Mouse (Mus musculus): ENCODE measurements around the gene Tigd3.

Gene Tigd3

DNA sequence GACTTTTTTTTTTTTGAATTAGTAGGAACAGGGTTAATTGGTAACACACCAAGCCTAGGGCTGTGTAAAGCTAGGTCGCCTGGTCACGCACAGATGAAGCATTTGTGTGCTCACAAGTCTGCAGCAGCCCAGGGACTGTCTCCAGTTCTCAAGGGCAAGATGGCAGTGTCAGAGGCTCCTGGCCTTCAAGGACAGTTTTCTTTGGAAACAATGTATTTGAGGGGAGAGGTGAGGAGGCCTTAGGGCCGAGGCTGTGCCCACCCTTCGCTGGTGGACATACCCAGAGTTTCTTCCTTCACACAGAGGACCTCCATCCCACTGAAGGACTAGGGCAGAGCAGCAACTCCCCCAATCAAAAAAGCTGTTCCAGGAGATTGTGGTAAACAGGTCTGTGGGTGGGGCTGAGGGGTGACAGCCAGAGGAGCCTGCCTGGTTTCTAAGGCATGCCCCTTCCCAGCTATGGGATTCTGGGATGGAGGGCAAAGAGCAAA, 46.6 kb downstream of the Tigd3 start:
- in situ Hi-C loops (cut with MboI), result loop anchor here (5.0 kb wide), 1 partner anchor 55 kb away; no protein-coding TSS in a partner anchor

GRCm38 (mm10) chr19:5846557-5847305, 47.2 kb downstream of the Tigd3 start:
- in situ Hi-C loops (cut with MboI), result loop anchor here (5.0 kb wide), 1 partner anchor 54 kb away; no protein-coding TSS in a partner anchor

- in situ Hi-C loops (cut with MboI), result loop anchor here (5.0 kb wide), 1 partner anchor 54 kb away; no protein-coding TSS in a partner anchor
These were observed 47.8 kb downstream of the Tigd3 start for GRCm38 (mm10) chr19:5846154-5846553.

DNA sequence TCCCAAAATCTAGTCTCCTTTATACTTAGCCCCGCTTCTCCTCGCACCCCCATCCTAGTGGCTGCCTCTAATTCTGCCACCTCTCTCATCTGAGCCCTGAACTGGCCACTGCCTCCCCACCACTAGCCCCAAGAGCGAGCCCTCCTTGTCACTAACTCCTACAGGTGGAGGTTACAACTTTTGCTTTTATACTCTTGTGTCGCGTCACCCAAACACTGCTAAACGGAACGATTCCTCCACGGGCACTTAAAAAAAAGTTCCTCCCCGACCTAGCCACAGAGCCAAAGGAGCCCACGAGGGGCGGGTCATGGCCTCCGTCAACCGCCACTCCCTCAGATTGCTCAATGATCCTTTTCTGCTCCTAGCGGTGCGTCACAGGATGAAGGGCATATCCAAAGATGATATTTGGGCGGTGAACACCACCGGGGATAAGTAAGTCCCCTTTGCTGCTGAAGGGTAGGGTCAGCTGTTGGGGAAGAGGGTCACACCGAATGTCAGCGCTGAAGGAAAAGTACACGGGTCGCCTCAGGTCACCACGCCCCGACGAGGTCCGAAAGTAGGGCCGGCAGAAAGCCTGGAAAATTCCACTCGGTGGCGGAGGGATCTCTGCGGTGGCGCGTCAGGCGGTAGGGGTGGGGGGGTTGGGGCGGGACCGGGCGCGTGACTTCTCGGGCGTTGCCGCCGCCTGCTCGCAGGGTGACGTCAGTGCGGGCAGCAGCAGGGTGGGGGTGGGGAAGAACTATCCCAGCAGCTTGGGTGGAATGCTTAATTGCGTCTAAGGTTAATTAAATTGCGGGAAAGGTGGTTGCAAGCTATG, 48.4 kb downstream of the Tigd3 start:
- in situ Hi-C loops (cut with MboI), result loop anchor here (5.0 kb wide), 1 partner anchor 53 kb away; no protein-coding TSS in a partner anchor

DNA sequence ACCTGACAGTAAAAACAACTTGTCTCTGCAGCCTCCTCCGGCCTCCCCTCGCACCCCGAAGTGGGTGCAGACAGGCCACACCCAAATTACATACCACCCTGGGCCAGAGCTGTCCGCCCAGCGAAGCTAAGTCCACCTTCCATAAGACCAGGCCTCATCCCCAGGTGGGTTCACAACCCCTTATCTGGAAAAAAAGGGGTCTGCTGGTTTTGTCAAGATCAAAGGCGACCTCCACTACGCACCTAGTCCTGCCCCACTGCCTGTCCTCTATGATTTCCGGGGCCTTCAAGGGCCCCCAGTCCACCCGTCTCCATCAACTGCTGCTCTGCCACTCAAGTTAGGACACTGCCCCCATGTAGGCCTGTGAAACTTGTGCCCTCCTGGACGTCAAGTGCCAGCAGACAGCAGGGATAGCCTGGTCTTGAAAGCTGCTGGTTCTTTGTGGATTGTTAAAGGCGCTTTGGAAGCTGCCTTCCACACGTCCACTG, 49.1 kb downstream of the Tigd3 start:
- in situ Hi-C loops (cut with MboI), result loop anchor here (5.0 kb wide), 1 partner anchor 53 kb away; no protein-coding TSS in a partner anchor

DNA sequence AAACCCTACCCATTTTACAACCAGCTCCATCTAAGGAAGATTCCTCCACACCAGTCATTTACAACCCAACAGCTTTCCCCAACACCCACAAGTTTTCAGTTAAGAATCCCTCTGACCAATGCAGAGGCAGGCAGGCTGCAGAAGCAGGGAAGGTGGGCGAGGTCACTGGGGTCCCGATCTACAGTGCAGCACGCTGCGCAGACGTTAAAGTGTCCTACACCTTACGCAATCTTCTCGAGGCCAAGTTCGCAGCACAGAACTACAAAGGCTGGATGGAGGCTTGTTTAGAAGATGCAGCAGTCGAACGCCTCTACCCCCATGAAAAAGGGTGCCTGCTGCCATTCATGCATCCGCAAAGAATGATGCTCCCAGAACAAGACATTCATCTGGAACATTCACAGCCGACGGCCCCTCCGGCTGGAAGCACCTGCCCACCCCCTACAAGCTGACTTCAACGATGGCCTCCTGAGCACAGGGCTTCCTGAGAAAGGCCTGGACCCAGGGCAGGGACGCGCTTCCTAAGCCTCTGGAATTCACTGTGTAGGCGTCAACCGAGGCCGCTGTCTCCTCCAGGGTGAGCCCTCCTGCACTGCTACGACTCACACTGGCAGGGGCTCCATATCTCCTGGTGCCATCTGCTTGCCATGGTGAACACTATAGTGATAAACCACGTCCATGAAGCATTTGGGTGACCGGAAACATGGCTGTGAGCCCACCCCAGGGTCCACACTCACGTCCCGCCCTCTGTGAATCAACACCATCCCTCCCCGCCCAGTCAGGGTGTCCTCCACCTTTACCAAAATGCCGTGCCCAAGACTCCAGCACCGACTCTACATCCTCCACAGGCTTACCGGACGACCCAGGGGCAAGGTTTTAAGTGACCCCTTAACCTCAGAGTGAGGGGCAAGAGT, 49.9 kb downstream of the Tigd3 start:
- in situ Hi-C loops (cut with MboI), result no loop called here

GRCm38 (mm10) chr19:5842785-5843730, 50.9 kb downstream of the Tigd3 start:
- in situ Hi-C loops (cut with MboI), result no loop called here

- in situ Hi-C loops (cut with MboI), result no loop called here
These were observed 51.8 kb downstream of the Tigd3 start for GRCm38 (mm10) chr19:5841999-5842784.

GRCm38 (mm10) chr19:5841389-5841946, 52.5 kb downstream of the Tigd3 start:
- in situ Hi-C loops (cut with MboI), result no loop called here

All from mature B cell (primary cell).